Mouse (Mus musculus) kidney, embryonic 16.5 days (tissue): ENCODE results near the gene Med29. TPM values are rescaled to one million over a fixed set of nuclear protein-coding genes. Genes with fewer than 3 reads are reported as not detected.
"Not testable (repeated sequence)": the region's sequence is repeated elsewhere in the genome, so short reads cannot be mapped to it uniquely, and the experiment has no call there.

Source experiments
- ATAC-seq: fragments of 200-750 bp; cut with Nextera tagmentation; 2 replicates; pipeline ENCODE4 v1.8.0; 2017; ENCODE audit warnings: moderate TSS enrichment; ENCODE audit not compliant: low FRiP score, low TSS enrichment
- H3K27ac ChIP-seq: fragments of 300-500 bp; sonication (generic); 2 replicates; pipeline ENCODE4 v1.5.1; 2014; ENCODE audit warnings: low read length
- H3K27me3 ChIP-seq: fragments of 300-500 bp; sonication (generic); 2 replicates; pipeline ENCODE4 v1.6.1; 2014; ENCODE audit warnings: low read length, control low read depth, mixed read lengths; ENCODE audit not compliant: insufficient read depth
- H3K36me3 ChIP-seq: fragments of 300-500 bp; sonication (generic); 2 replicates; pipeline ENCODE4 v1.6.1; 2014; ENCODE audit warnings: low read length, control low read depth, mixed read lengths; ENCODE audit not compliant: insufficient read depth
- H3K4me1 ChIP-seq: fragments of 300-500 bp; sonication (generic); 2 replicates; pipeline ENCODE4 v1.6.1; 2014; ENCODE audit warnings: low read length, control low read depth, mixed read lengths; ENCODE audit not compliant: insufficient read depth
- H3K4me2 ChIP-seq: fragments of 300-500 bp; sonication (generic); replicated peaks from 2 replicates; pipeline ENCODE4 v1.6.1; 2014; ENCODE audit warnings: low read depth, low read length
- H3K4me3 ChIP-seq: fragments of 300-500 bp; sonication (generic); 2 replicates; pipeline ENCODE4 v1.5.1; 2014; ENCODE audit warnings: mild to moderate bottlenecking, low read length
- H3K9ac ChIP-seq: fragments of 300-500 bp; sonication (generic); replicated peaks from 2 replicates; pipeline ENCODE4 v1.6.1; 2014; ENCODE audit warnings: low read length
- H3K9me3 ChIP-seq: fragments of 300-500 bp; sonication (generic); 2 replicates; pipeline ENCODE4 v1.6.1; 2016; ENCODE audit warnings: low read length, control low read depth
- WGBS: fragments of 180-500 bp; shearing (Covaris S2); extraction: QIAGEN DNeasy Blood & Tissue Kit; methylation state at CpG from one replicate; pipeline ENCODE4 v1.1.7; 2014; 5-methylcytosine and 5-hydroxymethylcytosine counted together
- polyA plus RNA-seq: library from polyadenylated mRNA; unstranded; fragments of >200 nt; fragmentation: Nextera tagmentation; extraction: Ambion mirVana; gene quantifications from 2 replicates; pipeline ENCODE4 v1.2.1, GENCODE M21; 2015

The Med29 gene
- polyA plus RNA-seq, 1 experiment from 2014 or later: 52.9 TPM

DNA sequence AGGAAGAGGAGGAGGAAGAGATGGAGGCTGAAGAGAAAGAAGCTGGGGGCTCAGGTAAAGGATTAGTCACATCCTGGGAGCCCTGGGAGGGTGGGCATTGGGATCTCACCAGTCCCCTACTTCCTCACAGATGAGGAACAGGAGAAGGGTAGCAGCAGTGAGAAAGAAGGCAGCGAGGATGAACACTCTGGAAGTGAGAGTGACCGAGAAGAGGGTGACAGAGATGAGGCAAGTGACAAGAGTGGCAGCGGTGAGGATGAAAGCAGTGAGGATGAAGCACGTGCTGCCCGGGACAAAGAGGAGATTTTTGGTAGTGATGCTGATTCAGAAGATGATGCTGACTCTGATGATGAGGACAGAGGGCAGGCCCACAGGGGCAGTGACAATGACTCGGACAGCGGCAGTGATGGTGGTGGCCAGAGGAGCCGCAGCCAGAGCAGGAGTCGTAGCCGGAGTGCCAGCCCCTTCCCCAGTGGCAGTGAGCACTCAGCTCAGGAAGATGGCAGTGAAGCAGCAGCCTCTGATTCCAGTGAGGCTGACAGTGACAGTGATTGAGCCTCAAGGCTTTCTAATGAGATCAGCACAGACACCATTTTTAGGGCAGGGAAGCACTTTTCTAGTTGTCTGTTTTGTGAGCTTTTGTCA is 6.3 kb upstream of the Med29 start:
- peaks cover 3% of the 10 kb centered on the region for H3K4me1 ChIP-seq
- ATAC-seq: no peak
- H3K9ac ChIP-seq: no peak overlapping the region
- H3K36me3 ChIP-seq: peaks cover 79% of the 10 kb centered on the region
- no peak overlapping the region for H3K4me3 ChIP-seq
- no peaks in the 10 kb centered on the region for H3K27me3 ChIP-seq
- WGBS: 91% methylated on average over 10 of the region's 10 CpGs
- H3K9me3 ChIP-seq: no peaks in the 10 kb centered on the region
- H3K27ac ChIP-seq: no peak overlapping the region
- no peak overlapping the region for H3K4me2 ChIP-seq

DNA sequence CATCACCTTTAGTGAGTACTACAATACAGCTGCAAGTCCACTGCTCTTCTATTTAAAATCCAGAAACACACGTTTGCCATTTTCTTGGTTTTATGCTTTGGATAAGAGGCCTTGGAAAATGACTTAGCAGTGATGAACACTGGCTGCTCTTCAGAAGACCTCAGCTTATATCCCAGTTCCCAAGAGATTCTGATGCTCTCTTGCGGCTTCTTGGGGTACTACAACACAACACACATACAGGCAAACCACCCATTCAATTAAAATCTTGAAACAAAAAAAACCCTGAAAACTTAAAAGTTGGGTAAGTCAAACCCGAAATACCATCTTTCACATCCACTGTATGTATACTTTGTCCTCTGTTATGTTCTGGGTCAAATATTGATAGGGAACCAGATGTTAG is 5.5 kb upstream of the Med29 start:
- no peak overlapping the region for H3K4me2 ChIP-seq
- no peak overlapping the region for H3K27ac ChIP-seq
- no peak overlapping the region for H3K4me3 ChIP-seq
- no peak overlapping the region for H3K9ac ChIP-seq
- WGBS: 70% methylated on average over 3 of the region's 3 CpGs
- no peaks in the 10 kb centered on the region for H3K9me3 ChIP-seq
- H3K36me3 ChIP-seq: peaks cover 70% of the 10 kb centered on the region
- ATAC-seq: no peak
- H3K27me3 ChIP-seq: no peaks in the 10 kb centered on the region
- H3K4me1 ChIP-seq: peaks cover 7% of the 10 kb centered on the region

GRCm38 (mm10) chr7:28395425-28395824 is 2.9 kb upstream of the Med29 start:
- ATAC-seq: no peak
- Histone ChIP-seq H3K9me3 (no peaks in the 10 kb centered on the region), H3K36me3 (peaks cover 54% of the 10 kb centered on the region), H3K9ac (no peak overlapping the region), H3K4me1 (peaks cover 16% of the 10 kb centered on the region), H3K27me3 (no peaks in the 10 kb centered on the region), H3K4me2 (no peak overlapping the region), H3K27ac (no peak overlapping the region), H3K4me3 (no peak overlapping the region)
- WGBS: 91% methylated on average over 4 of the region's 4 CpGs

DNA sequence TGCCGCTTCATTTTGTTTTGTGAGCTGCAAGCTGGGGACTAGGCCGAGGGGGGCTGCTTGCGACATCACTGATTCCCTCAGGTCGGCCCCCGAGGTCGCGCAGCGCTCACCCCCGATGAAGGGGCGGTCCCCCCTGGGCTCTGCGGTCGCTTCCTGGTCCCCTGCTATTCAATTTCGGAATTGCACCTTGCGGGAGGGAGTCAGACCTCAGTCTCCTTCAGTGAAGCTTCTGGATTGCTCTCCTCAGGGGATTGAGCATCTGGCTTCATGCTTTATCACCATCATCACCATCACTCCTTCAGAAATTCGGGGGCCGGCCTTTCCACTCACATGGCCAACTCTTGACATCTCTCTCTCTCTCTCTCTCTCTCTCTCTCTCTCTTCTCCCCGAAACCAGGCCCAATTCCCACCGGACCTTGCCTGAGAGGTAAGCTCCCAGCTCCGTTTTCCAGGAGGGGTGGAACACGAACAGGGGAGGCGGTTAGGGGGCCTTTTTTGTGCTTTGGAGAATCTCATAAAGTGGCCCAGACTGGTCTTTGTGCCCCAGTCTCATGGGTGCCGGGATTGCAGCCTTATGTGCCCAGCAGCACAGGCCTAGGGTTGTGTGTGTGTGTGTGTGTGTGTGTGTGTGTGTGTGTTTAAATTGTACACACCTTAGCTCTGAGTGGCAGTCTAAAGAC is 904 bp upstream of the Med29 start:
- peak overlapping the region; percentile 90 for H3K4me3 ChIP-seq
- H3K4me2 ChIP-seq: peak overlapping the region; percentile 89
- peaks cover 16% of the 10 kb centered on the region for H3K4me1 ChIP-seq
- WGBS: 6% methylated on average over 20 of the region's 22 CpGs
- ATAC-seq: no peak
- peak overlapping the region; percentile 91 for H3K9ac ChIP-seq
- no peaks in the 10 kb centered on the region for H3K9me3 ChIP-seq
- H3K27ac ChIP-seq: peak overlapping the region; percentile 68; the same call in 1 of the 2 replicates
- no peaks in the 10 kb centered on the region for H3K27me3 ChIP-seq
- peaks cover 54% of the 10 kb centered on the region for H3K36me3 ChIP-seq

GRCm38 (mm10) chr7:28390331-28390730 is 2.2 kb downstream of the Med29 start:
- Histone ChIP-seq H3K4me3 (no peak overlapping the region), H3K9me3 (no peaks in the 10 kb centered on the region), H3K27me3 (no peaks in the 10 kb centered on the region), H3K4me1 (peaks cover 20% of the 10 kb centered on the region), H3K27ac (no peak overlapping the region), H3K36me3 (peaks cover 36% of the 10 kb centered on the region), H3K4me2 (no peak overlapping the region), H3K9ac (no peak overlapping the region)
- 97% methylated on average over 3 of the region's 3 CpGs for WGBS
- no peak for ATAC-seq

GRCm38 (mm10) chr7:28387384-28387783 is 5.1 kb downstream of the Med29 start:
- 87% methylated on average over 7 of the region's 7 CpGs for WGBS
- peaks cover 24% of the 10 kb centered on the region for H3K4me1 ChIP-seq
- ATAC-seq: not testable (repeated sequence)

GRCm38 (mm10) chr7:28386877-28387276 is 5.6 kb downstream of the Med29 start:
- 69% methylated on average over 6 of the region's 6 CpGs for WGBS
- H3K9me3 ChIP-seq, H3K9ac ChIP-seq, H3K27me3 ChIP-seq, H3K4me3 ChIP-seq, H3K4me2 ChIP-seq, H3K27ac ChIP-seq: not testable (repeated sequence)
- Histone ChIP-seq H3K36me3 (peaks cover 33% of the 10 kb centered on the region; the same call in 1 of the 2 replicates), H3K4me1 (peaks cover 28% of the 10 kb centered on the region)
- ATAC-seq: peak; percentile 14

More at GRCm38 (mm10) chr7:28387384-28387783, 5.1 kb downstream of the Med29 start:
- peaks cover 33% of the 10 kb centered on the region; the same call in 1 of the 2 replicates for H3K36me3 ChIP-seq
- H3K4me3 ChIP-seq, H3K27ac ChIP-seq, H3K9me3 ChIP-seq, H3K9ac ChIP-seq, H3K27me3 ChIP-seq, H3K4me2 ChIP-seq: not testable (repeated sequence)

- 5% methylated on average over 4 of the region's 4 CpGs for WGBS
- Histone ChIP-seq H3K9me3 (no peaks in the 10 kb centered on the region), H3K36me3 (peaks cover 33% of the 10 kb centered on the region; the same call in 1 of the 2 replicates), H3K9ac (no peak overlapping the region), H3K4me2 (no peak overlapping the region), H3K27ac (no peak overlapping the region), H3K27me3 (no peaks in the 10 kb centered on the region), H3K4me1 (peaks cover 28% of the 10 kb centered on the region), H3K4me3 (no peak overlapping the region)
- peak; percentile 50 for ATAC-seq
Measured at GRCm38 (mm10) chr7:28386462-28386861, 6.0 kb downstream of the Med29 start.

DNA sequence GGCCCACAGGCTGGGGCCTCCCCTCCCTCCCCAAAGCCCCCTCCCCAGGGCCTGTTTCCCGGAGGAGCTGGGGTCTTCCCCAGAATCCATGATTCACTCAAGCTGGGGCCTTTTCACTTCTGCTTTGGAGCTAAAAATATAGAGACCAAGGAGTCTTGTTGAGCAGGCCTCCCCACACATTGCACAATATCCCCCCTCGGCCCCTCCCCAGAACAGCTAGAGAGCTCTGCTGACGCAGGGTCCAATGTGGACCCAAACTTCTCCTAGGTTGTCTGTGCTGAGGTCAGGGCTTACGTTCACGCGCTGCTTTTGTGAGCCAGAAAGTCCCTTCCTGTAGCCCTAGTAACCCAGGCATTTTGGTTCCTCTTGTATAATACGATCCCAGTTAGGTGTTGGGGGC is 6.5 kb downstream of the Med29 start:
- H3K27me3 ChIP-seq: no peaks in the 10 kb centered on the region
- ATAC-seq: no peak
- no peak overlapping the region for H3K9ac ChIP-seq
- H3K4me3 ChIP-seq: no peak overlapping the region
- peaks cover 29% of the 10 kb centered on the region for H3K4me1 ChIP-seq
- WGBS: 83% methylated on average over 7 of the region's 7 CpGs
- H3K9me3 ChIP-seq: no peaks in the 10 kb centered on the region
- H3K27ac ChIP-seq: peak overlapping the region; percentile 23; the same call in 1 of the 2 replicates
- no peak overlapping the region for H3K4me2 ChIP-seq
- H3K36me3 ChIP-seq: peaks cover 33% of the 10 kb centered on the region; the same call in 1 of the 2 replicates

DNA sequence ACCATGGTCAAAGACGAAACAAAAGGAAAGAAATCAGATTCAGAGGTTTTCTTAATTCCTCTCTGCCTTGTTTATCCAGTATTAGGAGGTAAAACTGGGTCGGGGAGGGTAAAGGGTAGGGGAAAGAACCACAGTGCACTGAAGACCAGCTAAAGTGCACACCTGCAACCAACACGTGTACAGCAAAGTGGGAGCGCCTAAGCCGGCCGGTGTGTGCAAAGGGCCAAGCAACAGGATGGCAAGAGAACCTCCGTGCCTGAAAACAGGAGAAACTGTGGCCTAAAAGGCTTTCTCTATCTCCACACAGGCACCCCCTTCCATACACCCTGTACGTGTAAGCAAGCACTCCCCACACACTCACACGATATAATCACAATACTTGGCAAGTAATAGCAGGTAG is 7.3 kb downstream of the Med29 start:
- WGBS: 89% methylated on average over 9 of the region's 9 CpGs
- H3K27me3 ChIP-seq: no peaks in the 10 kb centered on the region
- no peak overlapping the region for H3K9ac ChIP-seq
- peaks cover 37% of the 10 kb centered on the region for H3K4me1 ChIP-seq
- peaks cover 26% of the 10 kb centered on the region; the same call in 1 of the 2 replicates for H3K36me3 ChIP-seq
- ATAC-seq: no peak
- no peaks in the 10 kb centered on the region for H3K9me3 ChIP-seq
- no peak overlapping the region for H3K4me3 ChIP-seq
- no peak overlapping the region for H3K27ac ChIP-seq
- H3K4me2 ChIP-seq: no peak overlapping the region
